Mouse (Mus musculus) cerebellum, adult 2 months (tissue): ENCODE results near the gene Apc2.

Experiments
- CTCF ChIP-seq: fragments of 200-500 bp; IDR thresholded peaks from 2 replicates; pipeline ENCODE4 v1.5.1; 2011; ENCODE audit warnings: low read depth, mild to moderate bottlenecking, control low read depth, low read length, moderate library complexity, borderline replicate concordance; ENCODE audit not compliant: insufficient read depth
- POLR2A ChIP-seq: fragments of 200-500 bp; IDR thresholded peaks from 2 replicates; pipeline ENCODE4 v1.6.1; 2011; ENCODE audit warnings: low read length, control low read depth, borderline replicate concordance; ENCODE audit not compliant: insufficient read depth

DNA sequence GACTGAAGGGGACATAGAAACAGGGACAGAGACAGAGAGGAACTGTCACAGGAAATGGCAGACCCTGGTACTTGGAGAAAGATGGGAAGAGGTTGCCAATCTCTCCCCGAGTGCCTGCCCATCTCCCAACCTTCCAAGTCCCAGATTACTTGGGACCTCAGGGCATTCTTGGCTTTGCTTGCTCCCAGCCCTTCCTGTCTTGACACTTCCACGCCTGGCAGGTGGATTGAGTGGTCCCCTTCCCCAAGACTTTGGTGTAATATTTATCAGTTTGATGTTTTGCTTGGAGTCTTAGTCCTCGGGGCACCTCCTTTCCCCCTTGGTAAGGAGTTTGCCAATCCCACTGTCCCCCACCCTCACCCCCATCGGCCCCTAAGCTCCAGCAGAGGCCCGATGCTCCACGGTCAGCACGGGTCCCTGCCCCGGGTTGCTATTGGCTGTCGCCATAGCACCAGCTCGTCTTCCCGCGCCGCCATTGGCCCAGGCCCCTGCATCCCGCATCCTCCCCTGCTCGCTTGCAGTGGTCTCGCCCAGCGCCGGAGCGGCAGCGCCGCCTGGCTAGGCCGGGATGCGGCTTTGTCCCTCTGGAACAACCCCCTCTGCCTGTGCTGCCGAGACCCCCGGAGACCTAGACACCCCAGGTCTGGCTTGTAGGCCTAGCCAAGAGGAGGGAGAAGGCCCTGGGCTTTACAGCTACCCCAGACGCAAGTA, 2.9 kb downstream of the Apc2 start:
- TF ChIP-seq POLR2A (peak; percentile 96), CTCF (no peak)
